Mouse (Mus musculus): ENCODE results near the gene Dmxl2. TPM values are rescaled to one million over a fixed set of nuclear protein-coding genes. Genes with fewer than 3 reads are reported as not detected.

Dmxl2 gene
- polyA plus RNA-seq, 1 experiment from 2014 or later, result 2.3 TPM

DNA sequence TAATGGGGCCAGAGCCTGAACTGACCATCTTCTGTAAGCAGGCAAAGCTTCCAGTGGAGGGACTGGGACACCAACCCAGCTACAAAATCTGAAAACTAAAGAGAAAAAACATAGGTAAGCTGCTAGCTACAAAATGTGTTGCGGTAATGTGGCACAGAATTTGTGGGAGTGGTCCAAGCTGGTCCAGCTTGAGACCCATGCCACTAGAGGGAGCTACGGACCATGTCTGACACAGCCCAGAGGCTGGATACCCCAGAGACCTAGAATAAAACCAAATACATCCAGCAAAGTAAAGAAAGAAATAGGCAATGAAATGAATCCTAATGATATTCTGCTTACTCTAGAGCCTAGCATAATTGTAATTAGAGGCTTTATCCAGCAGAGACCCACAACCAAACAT, 63.2 kb downstream of the Dmxl2 start:
- ATAC-seq, result no peak
- no peak overlapping the region for H3K4me2 ChIP-seq (ENCODE audit: low read depth, low read length)
- no peaks in the 10 kb centered on the region for H3K4me1 ChIP-seq (ENCODE audit: control insufficient read depth, insufficient read depth, low read length)
- H3K4me3 ChIP-seq (ENCODE audit: low read length), result no peak overlapping the region
- H3K27me3 ChIP-seq (replicated peaks; ENCODE audit: control insufficient read depth, insufficient read depth, low read length), result no peaks in the 10 kb centered on the region
- WGBS, result 31% methylated on average over 2 of the region's 2 CpGs
- no peak overlapping the region for H3K9ac ChIP-seq (ENCODE audit: low read depth, low read length)
- H3K27ac ChIP-seq (ENCODE audit: low read length), result no peak overlapping the region
- no peaks in the 10 kb centered on the region for H3K9me3 ChIP-seq (ENCODE audit: control insufficient read depth, low read length)
- no peaks in the 10 kb centered on the region for H3K36me3 ChIP-seq (ENCODE audit: control insufficient read depth, insufficient read depth, low read length)

DNA sequence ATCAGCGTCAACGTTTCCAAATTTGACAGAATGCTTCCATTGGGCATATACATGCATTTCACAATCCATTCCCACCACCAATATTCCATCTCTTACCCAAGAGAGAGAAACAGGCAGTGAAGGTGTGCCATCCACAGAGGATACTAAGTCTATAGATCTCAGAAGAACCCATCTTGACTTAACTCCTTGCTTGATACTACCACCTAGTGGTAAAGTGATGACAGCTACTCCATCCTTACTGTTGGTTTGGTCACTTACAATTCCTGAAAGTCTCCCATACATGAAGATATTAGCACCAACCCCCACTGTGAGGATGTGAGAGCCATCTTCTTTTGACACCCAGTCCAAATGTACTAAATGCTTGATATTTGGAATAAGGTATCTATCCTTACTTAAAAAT, 85.2 kb downstream of the Dmxl2 start:
- Histone ChIP-seq H3K9me3 (ENCODE audit: control insufficient read depth, low read length) (no peaks in the 10 kb centered on the region), H3K27me3 (replicated peaks; ENCODE audit: control insufficient read depth, insufficient read depth, low read length) (no peaks in the 10 kb centered on the region), H3K9ac (ENCODE audit: low read depth, low read length) (no peak overlapping the region), H3K4me1 (ENCODE audit: control insufficient read depth, insufficient read depth, low read length) (no peaks in the 10 kb centered on the region), H3K36me3 (ENCODE audit: control insufficient read depth, insufficient read depth, low read length) (no peaks in the 10 kb centered on the region), H3K27ac (ENCODE audit: low read length) (no peak overlapping the region), H3K4me3 (ENCODE audit: low read length) (no peak overlapping the region), H3K4me2 (ENCODE audit: low read depth, low read length) (no peak overlapping the region)
- no peak for ATAC-seq
- WGBS, result 92% methylated on average over 2 of the region's 2 CpGs

DNA sequence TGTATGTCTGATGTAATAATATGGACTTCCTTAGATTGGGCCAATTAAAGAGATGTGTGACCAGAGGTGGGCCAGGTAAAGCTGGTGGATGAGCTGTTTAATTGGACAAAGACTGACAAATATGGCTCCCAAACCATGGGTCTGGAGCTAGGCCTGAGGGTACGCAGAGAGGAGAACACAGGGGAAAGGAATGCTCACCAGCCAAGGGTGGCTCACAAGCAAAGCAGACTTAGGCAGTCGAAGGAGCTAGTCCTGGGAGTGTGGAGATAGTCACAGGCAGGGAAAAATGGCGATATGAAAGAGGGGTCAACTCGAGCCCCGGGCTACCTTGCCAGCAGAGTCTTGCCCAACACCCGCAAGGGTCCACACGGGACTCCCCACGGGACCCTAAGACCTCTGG, 144.7 kb downstream of the Dmxl2 start:
- WGBS, result 93% methylated on average over 7 of the region's 8 CpGs
- Histone ChIP-seq H3K9me3 (ENCODE audit: control insufficient read depth, low read length) (no peaks in the 10 kb centered on the region), H3K27me3 (replicated peaks; ENCODE audit: control insufficient read depth, insufficient read depth, low read length) (no peaks in the 10 kb centered on the region), H3K27ac (ENCODE audit: low read length) (no peak overlapping the region), H3K9ac (ENCODE audit: low read depth, low read length) (no peak overlapping the region), H3K4me3 (ENCODE audit: low read length) (no peak overlapping the region), H3K4me1 (ENCODE audit: control insufficient read depth, insufficient read depth, low read length) (no peaks in the 10 kb centered on the region), H3K4me2 (ENCODE audit: low read depth, low read length) (no peak overlapping the region), H3K36me3 (ENCODE audit: control insufficient read depth, insufficient read depth, low read length) (no peaks in the 10 kb centered on the region)
- ATAC-seq, result no peak

DNA sequence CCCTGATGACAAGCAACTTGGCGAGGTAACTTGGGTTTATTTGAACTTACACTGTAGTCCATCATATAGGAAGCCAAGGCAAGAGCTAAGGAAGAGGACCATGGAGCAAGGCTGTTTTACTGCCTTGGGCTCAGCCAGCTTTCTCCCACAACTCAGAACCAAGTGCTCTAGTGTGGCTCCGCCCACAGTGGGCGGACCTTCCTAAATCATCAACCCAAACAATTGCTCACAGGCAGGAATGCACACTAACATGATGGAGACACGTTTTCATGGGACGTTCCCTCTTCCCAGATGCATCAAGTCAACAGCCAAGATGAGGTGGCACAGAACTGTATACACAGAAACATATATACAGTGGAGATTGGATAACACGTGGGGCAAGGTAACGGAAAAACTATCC, 159.4 kb downstream of the Dmxl2 start:
- Histone ChIP-seq H3K4me1 (ENCODE audit: control insufficient read depth, insufficient read depth, low read length) (no peaks in the 10 kb centered on the region), H3K4me2 (ENCODE audit: low read depth, low read length) (no peak overlapping the region), H3K9me3 (ENCODE audit: control insufficient read depth, low read length) (no peaks in the 10 kb centered on the region), H3K36me3 (ENCODE audit: control insufficient read depth, insufficient read depth, low read length) (no peaks in the 10 kb centered on the region), H3K27ac (ENCODE audit: low read length) (no peak overlapping the region), H3K27me3 (replicated peaks; ENCODE audit: control insufficient read depth, insufficient read depth, low read length) (no peaks in the 10 kb centered on the region), H3K4me3 (ENCODE audit: low read length) (no peak overlapping the region), H3K9ac (ENCODE audit: low read depth, low read length) (no peak overlapping the region)
- no peak for ATAC-seq
- WGBS, result 63% methylated on average over 7 of the region's 7 CpGs

DNA sequence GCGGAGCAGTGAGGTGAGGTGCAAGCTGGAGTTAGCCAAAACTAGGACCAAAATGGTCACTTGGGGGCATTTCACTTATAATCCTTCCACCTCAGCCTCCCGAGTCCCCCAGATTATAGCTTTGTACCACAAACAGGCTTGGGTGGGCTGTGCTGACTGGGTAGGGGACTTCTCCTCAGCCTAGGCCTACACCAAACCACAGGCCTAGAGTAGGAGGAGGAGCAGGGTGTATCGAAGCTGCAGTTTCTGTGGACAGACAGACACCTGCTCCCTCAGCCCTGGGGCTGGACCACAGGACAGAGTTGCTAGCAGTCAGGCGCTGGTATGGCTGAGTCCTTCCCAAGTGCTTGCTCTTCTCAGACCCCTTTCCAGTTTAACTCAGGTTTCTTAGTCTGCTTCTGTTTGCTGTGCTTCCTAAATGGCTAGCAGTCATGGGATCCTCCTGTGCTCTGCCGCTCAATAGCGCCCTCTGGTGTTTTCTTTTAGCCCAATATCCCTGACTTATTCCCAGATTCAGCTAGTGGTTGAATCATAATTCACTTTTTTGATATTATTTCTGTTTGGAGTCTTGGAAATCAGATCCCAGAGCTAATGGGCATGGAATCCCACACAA, 164.8 kb downstream of the Dmxl2 start:
- Histone ChIP-seq H3K9me3 (ENCODE audit: control insufficient read depth, low read length) (no peaks in the 10 kb centered on the region), H3K27ac (ENCODE audit: low read length) (no peak overlapping the region), H3K27me3 (replicated peaks; ENCODE audit: control insufficient read depth, insufficient read depth, low read length) (no peaks in the 10 kb centered on the region), H3K9ac (ENCODE audit: low read depth, low read length) (no peak overlapping the region), H3K4me1 (ENCODE audit: control insufficient read depth, insufficient read depth, low read length) (no peaks in the 10 kb centered on the region), H3K4me3 (ENCODE audit: low read length) (no peak overlapping the region), H3K36me3 (ENCODE audit: control insufficient read depth, insufficient read depth, low read length) (no peaks in the 10 kb centered on the region), H3K4me2 (ENCODE audit: low read depth, low read length) (no peak overlapping the region)
- no peak for ATAC-seq
- WGBS, result 53% methylated on average over 6 of the region's 6 CpGs

DNA sequence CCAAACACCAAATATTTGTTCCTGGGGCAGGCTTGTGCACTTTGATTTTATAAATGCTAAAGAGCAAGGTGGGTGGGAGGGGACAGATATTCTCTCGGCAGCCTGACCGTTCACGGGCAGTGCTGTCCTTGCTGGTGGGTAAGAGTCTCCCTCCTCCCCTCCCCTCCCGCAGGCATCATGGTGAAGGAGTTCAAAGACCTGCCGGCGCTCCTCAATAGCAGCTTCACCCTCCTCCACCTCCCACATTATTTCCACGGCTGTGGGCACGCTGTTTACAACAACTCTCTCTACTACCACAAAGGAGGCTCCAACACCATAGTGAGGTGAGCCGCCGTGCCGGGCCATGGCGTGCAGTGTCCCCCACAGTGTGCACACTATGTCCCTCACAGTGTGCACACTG, 165.8 kb downstream of the Dmxl2 start:
- Histone ChIP-seq H3K4me1 (ENCODE audit: control insufficient read depth, insufficient read depth, low read length) (no peaks in the 10 kb centered on the region), H3K27ac (ENCODE audit: low read length) (no peak overlapping the region), H3K9ac (ENCODE audit: low read depth, low read length) (no peak overlapping the region), H3K9me3 (ENCODE audit: control insufficient read depth, low read length) (no peaks in the 10 kb centered on the region), H3K4me2 (ENCODE audit: low read depth, low read length) (no peak overlapping the region), H3K36me3 (ENCODE audit: control insufficient read depth, insufficient read depth, low read length) (no peaks in the 10 kb centered on the region), H3K27me3 (replicated peaks; ENCODE audit: control insufficient read depth, insufficient read depth, low read length) (no peaks in the 10 kb centered on the region), H3K4me3 (ENCODE audit: low read length) (no peak overlapping the region)
- 76% methylated on average over 12 of the region's 12 CpGs for WGBS
- ATAC-seq, result no peak

DNA sequence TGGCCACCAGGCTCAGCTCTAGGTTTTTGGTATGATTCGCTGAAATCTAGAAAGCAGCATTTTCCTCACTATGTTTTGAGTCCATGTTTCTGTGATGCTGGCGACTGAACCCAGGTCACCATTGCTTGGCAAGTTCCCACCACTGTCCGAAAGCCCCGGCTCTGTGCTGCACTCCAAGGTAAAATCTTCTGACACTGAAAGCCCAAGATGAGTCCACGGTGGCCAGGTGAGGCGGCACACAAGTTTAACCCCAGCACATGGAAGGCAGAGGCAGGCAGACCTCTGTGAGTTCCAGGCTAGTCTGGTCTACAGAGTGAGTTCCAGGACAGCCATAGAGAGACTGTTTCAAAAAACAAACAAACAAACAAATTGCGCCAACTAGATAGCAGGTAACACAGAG, 172.2 kb downstream of the Dmxl2 start:
- ATAC-seq, result no peak
- Histone ChIP-seq H3K36me3 (ENCODE audit: control insufficient read depth, insufficient read depth, low read length) (no peaks in the 10 kb centered on the region), H3K4me1 (ENCODE audit: control insufficient read depth, insufficient read depth, low read length) (no peaks in the 10 kb centered on the region), H3K4me3 (ENCODE audit: low read length) (no peak overlapping the region), H3K27me3 (replicated peaks; ENCODE audit: control insufficient read depth, insufficient read depth, low read length) (no peaks in the 10 kb centered on the region), H3K9me3 (ENCODE audit: control insufficient read depth, low read length) (no peaks in the 10 kb centered on the region), H3K9ac (ENCODE audit: low read depth, low read length) (no peak overlapping the region), H3K27ac (ENCODE audit: low read length) (no peak overlapping the region), H3K4me2 (ENCODE audit: low read depth, low read length) (no peak overlapping the region)
- 90% methylated on average over 7 of the region's 7 CpGs for WGBS

DNA sequence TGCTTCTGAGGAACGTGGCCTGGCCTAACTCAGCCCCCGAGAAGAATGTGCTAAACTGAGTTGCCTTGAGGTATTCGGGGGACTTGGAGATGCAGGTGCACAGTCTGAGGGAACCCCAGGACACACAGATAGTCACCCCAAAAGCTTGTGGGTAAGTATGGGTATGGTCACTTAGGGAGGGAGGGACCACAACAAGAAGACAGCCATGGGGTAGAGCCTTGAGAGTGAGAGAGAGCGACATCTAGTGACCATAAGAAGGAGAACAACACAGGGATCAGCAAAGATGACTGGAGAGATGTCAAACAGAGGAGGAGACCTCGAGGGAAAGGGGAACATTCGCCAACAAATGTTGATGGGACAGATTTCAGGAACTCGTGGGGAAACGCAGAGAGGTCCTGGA, 178.0 kb downstream of the Dmxl2 start:
- Histone ChIP-seq H3K36me3 (ENCODE audit: control insufficient read depth, insufficient read depth, low read length) (no peaks in the 10 kb centered on the region), H3K4me2 (ENCODE audit: low read depth, low read length) (no peak overlapping the region), H3K9ac (ENCODE audit: low read depth, low read length) (no peak overlapping the region), H3K4me3 (ENCODE audit: low read length) (no peak overlapping the region), H3K27me3 (replicated peaks; ENCODE audit: control insufficient read depth, insufficient read depth, low read length) (no peaks in the 10 kb centered on the region), H3K9me3 (ENCODE audit: control insufficient read depth, low read length) (no peaks in the 10 kb centered on the region), H3K4me1 (ENCODE audit: control insufficient read depth, insufficient read depth, low read length) (no peaks in the 10 kb centered on the region), H3K27ac (ENCODE audit: low read length) (no peak overlapping the region)
- no peak for ATAC-seq
- 38% methylated on average over 8 of the region's 8 CpGs for WGBS

DNA sequence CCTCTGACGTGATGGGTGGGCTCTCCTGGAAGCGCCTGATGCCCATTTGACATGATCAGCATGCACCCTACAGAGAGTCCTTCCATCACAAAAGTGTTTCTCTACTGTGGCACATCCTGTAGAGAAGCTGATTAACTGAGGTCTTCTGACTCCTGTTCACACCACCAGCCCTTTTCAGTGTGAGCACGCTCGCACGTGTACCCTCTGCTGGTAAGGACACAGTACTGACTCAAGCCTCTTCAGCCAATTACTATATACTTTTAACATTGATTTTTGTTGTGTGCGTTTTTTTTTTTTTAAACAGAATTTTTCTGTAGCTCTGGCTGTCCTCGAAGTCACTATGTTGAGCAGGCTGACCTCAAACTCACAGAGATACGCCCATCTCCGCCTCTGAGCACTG, 185.1 kb downstream of the Dmxl2 start:
- WGBS, result 74% methylated on average over 9 of the region's 9 CpGs
- no peak overlapping the region for H3K4me3 ChIP-seq (ENCODE audit: low read length)
- no peaks in the 10 kb centered on the region for H3K27me3 ChIP-seq (replicated peaks; ENCODE audit: control insufficient read depth, insufficient read depth, low read length)
- no peak overlapping the region for H3K27ac ChIP-seq (ENCODE audit: low read length)
- no peaks in the 10 kb centered on the region for H3K9me3 ChIP-seq (ENCODE audit: control insufficient read depth, low read length)
- no peaks in the 10 kb centered on the region for H3K4me1 ChIP-seq (ENCODE audit: control insufficient read depth, insufficient read depth, low read length)
- no peak for ATAC-seq
- H3K9ac ChIP-seq (ENCODE audit: low read depth, low read length), result no peak overlapping the region
- no peak overlapping the region for H3K4me2 ChIP-seq (ENCODE audit: low read depth, low read length)
- no peaks in the 10 kb centered on the region for H3K36me3 ChIP-seq (ENCODE audit: control insufficient read depth, insufficient read depth, low read length)

Measured in intestine, embryonic 16.5 days (tissue).